Comparison of ENCODE assay signal across 18 mouse cellular contexts in genomic region chr14:118833241-118833640, GRCm38 (mm10). TPM values are rescaled to one million over a fixed set of nuclear protein-coding genes. Genes with fewer than 3 reads are reported as not detected.
"Had no signal": no experiment of that assay in that cellular context is flagged by ENCODE, and none has a peak within 500 bp of the region (broad histone marks: within the 10 kb centered on the region; RNA-seq: fewer than 3 reads in every experiment).

No protein-coding gene starts in this region.

- H3K4me1 ChIP-seq: neural tube, embryonic 13.5 days; neural tube, embryonic 15.5 days had no signal

- H3K4me3 ChIP-seq: midbrain, embryonic 10.5 days; midbrain, embryonic 12.5 days; myocyte; neural tube, embryonic 13.5 days; neural tube, embryonic 15.5 days had no signal

- ATAC-seq: midbrain, embryonic 16.5 days had no signal

- H3K36me3 ChIP-seq: midbrain, embryonic 10.5 days; midbrain, embryonic 12.5 days; neural tube, embryonic 13.5 days; neural tube, embryonic 15.5 days had no signal

- DNase-seq: lung, embryonic 14.5 days; lung, postnatal 10 days; lung, postnatal 4 days; midbrain, embryonic 14.5 days; retina, postnatal 1 day; right cerebral cortex, adult 18-20 months; right cerebral cortex, postnatal 25 days; right cerebral cortex, postnatal 4 days; spleen, adult 18-20 months; thymus, adult 18-20 months; thymus, postnatal 14 days; thymus, postnatal 36 days had no signal

- H3K27ac ChIP-seq: midbrain, embryonic 10.5 days; midbrain, embryonic 12.5 days; neural tube, embryonic 13.5 days; neural tube, embryonic 15.5 days had no signal

- H3K9ac ChIP-seq: lung, embryonic 14.5 days; midbrain, embryonic 12.5 days; neural tube, embryonic 13.5 days; neural tube, embryonic 15.5 days had no signal

- H3K27me3 ChIP-seq: midbrain, embryonic 12.5 days; neural tube, embryonic 13.5 days; neural tube, embryonic 15.5 days had no signal

- H3K9me3 ChIP-seq: midbrain, embryonic 10.5 days; midbrain, embryonic 12.5 days; neural tube, embryonic 13.5 days; neural tube, embryonic 15.5 days had no signal

- H3K4me2 ChIP-seq: lung, embryonic 14.5 days; midbrain, embryonic 12.5 days; neural tube, embryonic 13.5 days; neural tube, embryonic 15.5 days had no signal

RNA-seq across cellular contexts. Expression of gene Cldn10, which starts 45.5 kb away (rescaled TPM):
- polyA plus RNA-seq: myocyte had no signal
